Mouse (Mus musculus): ENCODE results near the gene Neurl1b.

Neurl1b gene

DNA sequence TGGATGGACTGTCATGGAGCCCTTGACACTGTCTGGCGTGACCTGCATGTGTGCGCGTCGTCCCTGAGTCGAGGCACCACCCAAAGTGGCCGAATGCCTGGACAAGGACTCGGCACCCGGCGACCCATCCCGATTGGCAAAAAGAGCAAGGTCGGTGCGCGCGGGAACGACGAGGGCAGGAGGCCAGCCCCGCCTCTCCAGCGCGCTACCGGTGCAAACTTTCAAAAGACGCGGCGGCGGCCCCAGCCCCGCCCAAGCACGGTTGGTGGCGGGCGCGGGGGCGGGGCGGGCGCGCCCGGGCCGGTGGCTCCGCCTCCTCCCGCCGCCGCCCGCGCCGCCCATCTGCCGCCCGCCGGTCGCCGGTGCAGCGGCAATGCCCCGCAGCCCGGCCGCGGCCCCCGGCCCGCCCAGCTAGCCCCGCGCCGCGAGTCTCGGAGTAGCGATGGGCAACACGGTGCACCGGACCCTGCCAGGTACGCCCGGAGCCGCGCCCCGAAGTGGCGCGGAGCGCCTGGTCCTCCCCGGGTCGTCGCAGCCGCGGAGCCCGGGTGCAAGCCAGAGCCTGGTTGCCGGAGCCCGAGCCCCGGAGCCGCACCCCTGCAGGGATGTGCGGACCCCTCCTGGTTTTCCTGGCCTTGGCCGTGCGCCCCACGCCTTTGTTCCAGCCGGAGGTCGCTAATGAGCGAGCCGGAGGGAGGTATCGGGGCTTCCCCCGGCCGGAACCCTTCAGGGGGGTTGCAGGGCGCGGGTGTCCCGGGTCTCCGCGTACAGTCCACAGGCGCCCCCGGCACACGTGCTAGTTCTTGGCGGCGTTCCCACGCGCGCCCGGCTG is at the start of gene Neurl1b:
TSS of gene Neurl1b (plus strand) at position 307 of the 832 bp plus-strand sequence.
- no peak for ATAC-seq (ENCODE audit: insufficient number of reproducible peaks, low FRiP score, low TSS enrichment)

DNA sequence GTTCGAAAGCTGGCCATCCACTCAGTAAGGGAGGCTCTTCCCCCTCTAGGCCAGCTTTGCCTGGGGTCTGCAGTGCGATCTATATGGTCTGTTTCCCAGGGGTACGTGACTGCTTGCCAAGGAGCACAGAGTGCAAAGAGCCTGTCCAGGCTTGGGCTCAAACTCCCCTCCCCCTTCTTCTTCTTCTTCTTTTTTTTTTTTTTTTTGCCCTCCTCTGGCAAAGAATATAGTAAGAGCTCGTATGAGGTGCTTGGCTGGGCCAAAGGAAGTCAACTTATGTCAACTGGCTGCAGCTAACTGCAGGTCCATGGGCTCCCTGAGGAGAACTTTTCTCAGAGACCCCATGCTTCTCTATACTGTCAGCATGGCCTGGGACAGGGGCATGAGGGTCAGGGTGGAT is 47.8 kb upstream of the Neurl1b start:
- ATAC-seq (ENCODE audit: insufficient number of reproducible peaks, low FRiP score, low TSS enrichment) = no peak

DNA sequence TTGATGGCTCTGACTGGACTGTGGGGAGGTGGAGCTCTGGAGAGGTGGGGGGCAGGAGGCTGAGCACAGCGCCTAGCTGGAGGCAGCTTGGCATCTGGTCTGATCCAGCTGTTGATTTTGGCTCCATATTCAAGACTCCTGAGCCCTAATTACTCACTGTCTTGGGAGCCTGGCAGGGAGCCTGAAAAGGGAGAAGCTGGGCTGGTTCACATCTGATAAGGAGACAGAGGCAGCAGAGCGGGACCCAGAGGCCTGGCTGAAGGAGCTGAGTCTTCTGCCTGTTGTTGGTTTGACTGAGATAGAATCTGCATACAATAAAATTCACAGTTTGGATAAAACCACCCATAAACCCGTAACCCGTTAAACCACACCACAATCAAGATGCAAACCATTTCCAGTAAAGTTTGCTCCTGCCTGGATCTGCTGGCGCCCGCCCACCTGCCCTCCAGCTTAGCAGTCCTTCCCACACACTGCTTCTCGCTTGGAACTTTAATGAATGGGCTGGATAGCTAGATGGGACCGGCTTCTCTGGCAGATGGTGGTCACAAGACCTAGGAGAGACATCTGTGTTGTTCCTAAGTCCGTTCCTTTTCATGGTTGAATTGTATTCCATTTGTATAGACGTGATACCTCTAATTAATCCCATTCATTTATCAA is 46.2 kb upstream of the Neurl1b start:
- no peak for ATAC-seq (ENCODE audit: insufficient number of reproducible peaks, low FRiP score, low TSS enrichment)

DNA sequence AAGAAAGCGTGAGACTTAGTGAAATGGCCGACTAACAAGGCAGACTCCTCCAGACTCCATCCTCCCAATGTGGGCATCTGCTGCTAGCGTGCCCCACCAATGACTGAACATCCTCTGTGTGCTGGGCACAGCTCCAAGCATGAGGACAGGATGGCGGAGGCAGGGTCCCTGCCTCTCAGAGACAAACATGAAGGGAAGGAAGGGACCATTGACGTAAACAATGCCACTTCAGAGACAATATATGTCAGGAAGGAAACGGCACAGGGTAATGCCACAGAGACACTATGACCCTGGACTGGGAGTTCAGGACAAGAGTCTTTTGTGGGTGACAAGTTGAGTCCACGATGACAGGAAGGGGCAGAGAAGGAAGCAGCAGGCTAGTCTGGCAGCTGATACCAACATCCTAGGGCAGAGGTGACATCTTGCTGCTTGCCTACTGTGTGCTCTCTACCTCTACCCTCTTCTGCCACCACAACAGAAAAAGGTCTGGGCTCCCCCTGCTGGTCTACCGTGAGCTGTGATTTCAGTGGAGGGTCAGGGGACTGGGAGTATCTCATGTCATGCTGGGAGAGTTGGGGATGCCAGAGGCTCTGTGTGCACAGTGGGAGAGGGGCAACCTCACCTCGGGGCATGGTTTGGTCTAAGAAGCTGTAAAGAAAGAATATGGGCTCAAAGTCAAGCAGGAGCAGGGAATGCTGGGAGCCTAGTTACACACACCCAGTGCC is 43.9 kb upstream of the Neurl1b start:
- no peak for ATAC-seq (ENCODE audit: insufficient number of reproducible peaks, low FRiP score, low TSS enrichment)

DNA sequence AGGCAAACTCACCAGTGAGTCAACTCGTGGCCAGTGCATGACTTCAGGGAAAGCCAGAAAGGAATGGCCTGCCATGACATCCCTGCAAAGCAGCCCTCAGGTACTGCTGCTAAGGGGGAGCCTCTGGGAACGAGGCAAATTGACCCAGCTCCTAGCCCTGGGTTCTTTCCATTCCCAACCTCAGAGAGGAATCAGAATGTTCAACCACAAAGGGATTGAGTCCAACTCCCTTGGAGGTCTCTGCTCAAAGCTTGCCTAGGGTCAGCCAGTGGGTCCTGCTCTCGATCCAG is 43.4 kb upstream of the Neurl1b start:
- no peak for ATAC-seq (ENCODE audit: insufficient number of reproducible peaks, low FRiP score, low TSS enrichment)

DNA sequence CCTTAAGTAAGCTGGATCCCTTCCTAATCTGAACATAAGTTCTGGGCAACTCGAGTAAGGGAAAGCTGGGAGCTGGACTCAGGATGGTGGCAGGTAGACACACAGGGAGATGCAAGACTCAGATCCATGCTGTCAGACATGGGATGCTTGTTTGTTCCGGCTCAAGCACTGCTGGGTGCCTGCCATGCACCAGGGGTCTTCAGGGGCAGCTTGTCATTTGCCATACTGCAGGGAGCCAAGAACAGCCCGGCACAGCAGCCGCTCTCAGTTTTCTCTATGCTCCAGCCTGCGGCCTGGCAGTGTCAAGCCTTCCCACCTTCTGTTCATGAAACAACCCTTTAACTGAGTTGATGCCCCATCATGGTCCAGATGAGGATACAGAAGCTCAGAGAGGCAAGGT is 41.4 kb upstream of the Neurl1b start:
- no peak for ATAC-seq (ENCODE audit: insufficient number of reproducible peaks, low FRiP score, low TSS enrichment)

DNA sequence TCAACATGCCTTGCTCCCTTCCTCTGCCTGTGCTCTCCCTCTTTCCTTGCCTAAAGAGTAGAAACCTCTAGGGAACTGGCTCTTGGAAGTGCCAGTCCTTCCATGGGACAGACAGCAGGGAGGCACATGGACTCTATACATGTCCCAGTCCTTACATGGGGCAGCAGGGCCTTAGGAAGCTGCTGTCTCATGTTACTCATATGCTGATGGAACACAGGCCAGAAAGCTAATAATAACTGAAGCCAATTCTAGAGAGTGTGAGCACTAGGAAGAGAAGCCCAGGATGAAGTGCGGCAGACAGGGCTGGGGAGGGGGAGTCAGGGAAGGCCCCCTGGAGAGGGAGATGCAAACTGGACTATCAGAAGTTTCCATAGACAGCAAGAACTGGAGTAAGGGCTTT is 38.2 kb upstream of the Neurl1b start:
- no peak for ATAC-seq (ENCODE audit: insufficient number of reproducible peaks, low FRiP score, low TSS enrichment)

DNA sequence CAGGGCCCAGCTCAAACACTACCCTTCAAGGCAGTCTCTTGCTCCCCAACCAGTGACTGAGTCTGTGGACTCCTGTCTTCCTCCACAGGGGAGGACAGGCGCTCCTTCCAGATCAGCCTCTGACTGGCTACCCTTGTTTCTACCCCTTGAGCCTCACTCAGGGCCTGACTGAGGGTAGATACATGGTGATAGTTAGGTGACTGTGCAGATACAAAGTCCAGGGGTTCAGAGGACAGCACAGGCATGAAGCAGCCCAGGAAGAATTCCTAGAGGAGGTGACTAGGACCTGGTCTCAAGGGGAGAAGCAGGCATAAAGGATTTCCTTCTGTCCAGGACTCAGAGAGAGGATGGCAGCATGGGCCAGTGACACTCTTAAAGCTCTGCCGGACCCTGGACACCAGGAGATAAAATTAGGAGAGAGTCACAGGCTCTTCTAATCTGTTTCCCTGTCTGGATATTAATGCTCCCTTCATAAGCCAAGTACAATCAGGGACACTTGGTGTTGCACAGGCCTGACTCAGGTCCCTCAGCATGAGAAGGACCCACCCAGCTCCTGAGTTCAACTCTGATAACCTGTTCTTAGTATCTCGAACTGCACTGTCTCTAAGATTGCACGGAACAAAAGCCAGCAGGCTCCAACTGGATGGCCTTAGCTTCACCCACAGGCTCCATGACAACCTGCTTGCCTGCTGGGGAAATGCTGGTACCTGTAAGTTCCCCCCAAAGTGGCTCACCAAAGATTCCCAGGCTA is 37.5 kb upstream of the Neurl1b start:
- ATAC-seq (ENCODE audit: insufficient number of reproducible peaks, low FRiP score, low TSS enrichment) = no peak

DNA sequence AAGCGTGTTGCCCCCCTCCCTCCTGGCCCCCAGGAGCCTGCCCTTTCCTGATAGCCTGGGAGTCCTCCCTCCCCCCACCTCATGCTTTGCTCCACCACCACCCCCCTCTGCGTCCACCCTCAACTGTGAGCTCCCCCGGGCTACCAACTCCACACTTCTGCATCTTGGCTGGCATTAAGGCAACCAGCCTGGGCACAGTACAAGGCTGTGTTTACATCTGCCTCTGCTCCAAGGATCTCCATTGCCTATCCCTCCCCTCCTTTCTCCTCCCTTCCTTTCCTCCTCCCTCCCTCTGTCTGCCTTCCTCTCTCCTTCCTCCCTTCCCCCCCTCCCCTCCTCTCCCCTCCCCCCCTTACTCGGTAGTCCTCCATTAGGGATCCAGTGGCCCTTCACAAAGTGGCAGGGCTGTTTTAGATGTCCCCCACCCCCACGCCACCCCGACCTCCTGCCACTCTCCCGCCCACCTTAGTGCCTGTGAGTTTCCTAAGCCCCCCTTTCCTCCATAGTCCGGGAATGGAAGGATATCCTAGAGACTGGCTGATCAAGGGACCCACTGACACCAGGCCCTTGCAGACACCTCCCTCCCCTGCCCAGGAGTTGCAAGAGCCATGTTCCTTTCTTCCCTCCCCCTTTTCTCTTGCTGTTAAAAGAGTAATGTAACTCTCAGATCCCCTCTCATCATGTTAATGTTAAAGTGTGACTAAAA is 34.2 kb upstream of the Neurl1b start:
- no peak for ATAC-seq (ENCODE audit: insufficient number of reproducible peaks, low FRiP score, low TSS enrichment)

DNA sequence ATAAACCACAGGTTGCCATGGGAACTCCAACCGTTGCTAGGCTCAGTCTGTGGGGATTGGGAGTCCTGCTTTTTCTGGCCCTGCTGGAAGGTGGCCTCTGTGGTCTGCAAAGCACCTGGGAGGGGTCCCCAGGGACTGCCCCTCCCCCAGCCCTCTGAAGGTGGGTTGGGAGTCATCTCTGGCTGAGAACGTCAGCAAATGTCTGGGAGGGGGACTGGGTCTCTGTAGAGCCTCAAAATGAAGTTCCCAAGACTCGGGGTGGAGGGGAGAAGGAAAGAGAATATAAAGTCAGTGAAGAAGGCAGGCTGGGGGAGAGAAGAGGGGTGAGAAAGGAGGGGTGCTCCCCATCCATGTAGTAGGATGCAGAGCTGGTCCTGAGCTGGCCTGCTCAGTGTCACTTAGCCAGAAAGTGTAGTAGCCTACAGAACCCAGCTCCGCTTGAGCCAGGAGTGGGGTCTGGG is 33.6 kb upstream of the Neurl1b start:
- no peak for ATAC-seq (ENCODE audit: insufficient number of reproducible peaks, low FRiP score, low TSS enrichment)

DNA sequence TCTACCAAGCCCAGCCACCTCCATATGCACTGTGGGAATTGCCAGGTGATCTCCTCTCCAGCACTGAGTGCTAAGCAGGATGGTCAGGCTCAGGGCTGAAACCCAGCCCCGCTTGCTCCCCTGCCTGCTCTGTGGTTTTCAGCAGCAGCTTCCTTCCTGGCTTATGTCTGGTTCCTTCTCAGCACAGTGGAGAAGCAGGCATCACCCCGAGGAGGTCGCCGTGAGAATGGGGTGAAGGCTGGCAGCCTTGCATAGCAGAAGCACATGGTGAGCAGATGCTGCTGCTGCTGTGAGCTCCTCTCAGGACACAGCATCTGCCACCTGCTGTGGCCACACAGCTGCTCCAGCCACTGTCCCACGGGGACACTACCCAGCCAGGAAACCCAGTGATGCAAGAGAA is 33.0 kb upstream of the Neurl1b start:
- no peak for ATAC-seq (ENCODE audit: insufficient number of reproducible peaks, low FRiP score, low TSS enrichment)

DNA sequence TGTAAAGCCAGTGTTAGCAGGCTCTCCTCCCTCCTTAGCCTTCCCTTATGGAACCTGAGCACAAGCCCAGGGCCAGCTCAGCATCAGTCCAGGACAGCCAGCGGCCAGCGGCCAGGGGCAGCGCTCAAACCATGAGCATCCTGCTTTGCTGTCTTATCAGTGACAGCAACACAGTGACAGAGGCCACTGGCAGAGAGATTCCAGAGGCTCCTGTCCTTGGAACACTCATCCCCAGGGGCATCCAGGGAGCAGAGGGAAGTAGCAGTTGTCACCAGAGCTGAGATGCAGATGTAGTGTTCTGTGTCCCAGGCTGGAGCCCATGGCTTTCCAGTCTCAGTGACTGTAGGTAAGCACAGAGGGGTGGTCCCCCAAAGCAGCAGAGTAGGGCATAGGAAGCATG is 32.5 kb upstream of the Neurl1b start:
- no peak for ATAC-seq (ENCODE audit: insufficient number of reproducible peaks, low FRiP score, low TSS enrichment)

DNA sequence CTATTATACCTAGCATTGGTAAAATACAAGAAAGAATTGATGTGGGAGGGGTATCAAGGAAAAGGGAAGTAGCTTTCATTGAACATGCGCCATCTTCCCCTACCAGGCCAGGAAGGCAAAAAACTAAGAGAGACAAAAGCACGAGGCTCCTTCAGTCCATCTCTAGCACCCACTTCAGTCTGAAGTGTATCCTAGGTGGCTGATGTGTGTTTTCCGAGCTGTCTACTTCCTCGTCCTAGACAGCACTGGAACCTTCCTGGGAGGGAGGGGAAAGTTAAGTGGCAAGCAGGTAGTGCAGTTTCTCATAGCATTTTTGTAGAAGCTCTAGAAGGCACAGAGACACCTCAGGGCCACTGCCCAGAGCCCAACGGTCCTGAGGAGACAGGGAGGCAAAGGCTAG is 31.9 kb upstream of the Neurl1b start:
- no peak for ATAC-seq (ENCODE audit: insufficient number of reproducible peaks, low FRiP score, low TSS enrichment)

DNA sequence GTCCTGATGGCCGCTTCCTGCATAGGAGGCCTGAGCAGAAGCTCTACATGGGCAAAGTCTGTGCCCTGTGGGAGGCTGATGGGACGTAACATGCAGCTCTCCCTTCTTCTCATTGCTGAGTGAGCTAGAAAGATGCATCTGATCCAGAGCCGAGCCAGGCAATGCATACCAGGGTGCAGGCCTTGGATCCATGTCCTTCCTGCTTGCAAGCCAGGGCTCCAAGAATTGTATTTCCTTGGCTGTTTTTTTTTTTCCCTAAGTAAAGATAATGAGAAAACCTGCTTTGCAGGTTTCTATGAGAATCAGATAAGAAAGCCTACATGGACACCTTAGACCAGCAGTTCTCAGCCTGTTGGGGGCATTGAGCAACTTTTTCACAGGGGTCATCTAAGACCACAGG is 30.5 kb upstream of the Neurl1b start:
- no peak for ATAC-seq (ENCODE audit: insufficient number of reproducible peaks, low FRiP score, low TSS enrichment)

DNA sequence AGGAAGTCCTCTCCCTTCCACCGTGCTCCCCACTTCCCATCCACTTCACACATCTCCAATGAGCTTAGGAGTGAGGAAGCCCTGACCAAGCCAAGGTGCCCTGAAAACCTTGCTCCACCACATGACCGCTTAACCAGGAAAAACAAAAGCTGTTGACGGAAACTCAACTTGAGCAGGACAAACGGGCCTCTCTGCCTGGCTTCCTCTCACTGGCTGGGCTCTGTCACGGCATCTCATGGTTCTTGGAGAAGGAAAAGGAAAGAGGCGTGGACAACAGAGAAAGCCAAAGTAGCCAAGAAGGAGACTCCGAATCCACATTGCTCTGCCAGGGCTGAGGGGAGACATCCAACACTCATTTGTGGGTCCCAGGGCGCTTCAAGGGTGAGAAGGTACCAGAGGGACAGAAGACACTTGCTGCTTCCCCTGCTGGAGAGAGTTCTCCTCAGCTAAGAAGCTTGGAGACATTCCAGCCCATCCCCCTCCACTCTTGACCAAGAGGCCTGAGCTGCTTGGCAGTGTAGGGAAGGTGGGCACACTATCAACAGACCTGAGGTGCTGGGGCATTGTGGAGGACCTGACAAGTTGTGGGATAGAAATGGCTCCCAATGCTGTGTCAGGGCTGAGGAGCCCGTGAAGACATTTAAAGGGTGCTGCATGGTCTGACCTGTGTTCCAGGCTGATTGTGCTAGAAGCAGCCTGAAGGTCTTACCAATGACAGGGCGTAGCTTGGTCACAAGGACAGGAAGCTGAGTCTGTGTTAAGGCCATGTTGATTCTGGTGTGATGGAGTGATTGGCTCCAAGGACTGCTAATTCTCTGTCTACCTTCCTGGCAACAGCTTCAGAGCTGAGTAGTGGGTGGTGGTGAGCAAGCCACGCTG is 29.1 kb upstream of the Neurl1b start:
- no peak for ATAC-seq (ENCODE audit: insufficient number of reproducible peaks, low FRiP score, low TSS enrichment)

DNA sequence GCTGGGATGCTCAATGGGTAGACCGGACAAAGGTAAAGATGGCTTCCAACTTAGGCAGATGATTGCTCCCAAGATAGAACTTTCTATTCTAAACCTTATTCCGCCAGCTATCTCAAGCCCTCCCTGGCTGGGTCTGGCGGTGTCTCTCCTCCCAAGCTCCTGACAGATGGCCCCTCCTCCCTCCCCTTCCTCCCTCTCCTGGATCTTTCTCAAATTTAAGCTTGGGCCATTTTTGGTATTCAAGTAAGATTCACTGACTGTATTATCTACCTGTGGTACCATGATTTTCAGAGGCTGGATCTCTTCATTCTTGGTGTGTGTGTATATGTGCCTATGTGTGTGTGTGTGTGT is 28.5 kb upstream of the Neurl1b start:
- ATAC-seq (ENCODE audit: insufficient number of reproducible peaks, low FRiP score, low TSS enrichment) = no peak

DNA sequence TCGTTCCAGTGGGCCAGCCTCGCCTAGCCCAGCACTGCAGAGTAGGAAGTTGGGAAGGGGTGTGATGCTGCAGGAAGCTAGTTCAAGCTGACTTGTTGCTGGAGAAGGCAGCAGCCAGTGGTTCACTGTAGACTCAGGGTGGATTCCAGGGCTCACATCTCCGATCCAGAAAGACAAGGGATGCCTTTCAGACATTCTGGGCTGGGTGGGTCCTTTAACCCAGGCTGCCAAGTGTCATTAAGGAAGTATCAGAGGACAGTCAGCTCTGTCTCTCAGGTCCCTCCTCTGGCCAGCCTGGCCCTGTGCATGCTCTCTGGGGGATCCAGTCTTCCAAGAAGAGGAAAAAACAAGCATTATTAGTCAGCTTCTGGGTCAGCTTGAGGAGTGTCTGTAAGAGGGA is 26.5 kb upstream of the Neurl1b start:
- ATAC-seq (ENCODE audit: insufficient number of reproducible peaks, low FRiP score, low TSS enrichment) = no peak

DNA sequence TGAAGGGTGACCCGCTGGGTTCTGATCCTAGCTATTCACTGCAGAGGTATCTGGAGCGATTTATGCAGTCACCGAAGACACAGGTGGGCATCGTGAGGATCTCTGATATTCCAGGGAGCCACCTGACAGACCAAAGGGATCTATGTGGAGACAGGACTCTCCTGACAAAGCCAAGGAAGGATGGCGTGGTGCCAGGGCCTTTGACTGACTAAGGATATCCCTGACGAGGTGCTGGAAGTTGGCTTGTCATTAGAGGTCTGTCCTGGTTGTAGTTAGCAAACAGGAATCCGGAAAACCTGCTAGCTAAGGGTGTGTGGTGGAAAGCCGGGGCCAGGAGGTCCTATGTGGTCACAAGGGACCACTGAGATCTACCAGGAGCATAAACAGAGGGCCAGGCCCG is 25.4 kb upstream of the Neurl1b start:
- ATAC-seq (ENCODE audit: insufficient number of reproducible peaks, low FRiP score, low TSS enrichment) = no peak

DNA sequence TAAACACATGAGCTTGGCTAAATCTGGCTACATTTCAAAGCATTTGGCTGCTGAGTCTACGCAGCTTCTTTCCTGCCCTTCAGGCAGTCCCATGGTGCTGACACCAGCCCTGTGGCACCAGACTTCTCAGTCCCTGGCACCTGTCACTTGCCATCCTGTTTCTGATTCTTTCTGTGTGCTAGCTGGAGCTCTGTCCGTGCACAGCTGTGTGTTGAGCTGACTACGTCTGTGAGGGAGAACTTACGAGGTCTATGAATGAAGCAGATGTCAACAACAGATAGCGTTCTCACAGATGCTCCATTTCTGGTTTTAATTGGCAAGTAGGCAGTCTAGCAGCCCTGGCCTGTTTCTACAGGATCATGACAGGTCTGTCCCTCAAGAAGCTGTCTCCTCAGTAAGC is 24.0 kb upstream of the Neurl1b start:
- no peak for ATAC-seq (ENCODE audit: insufficient number of reproducible peaks, low FRiP score, low TSS enrichment)

All from cerebellum, adult (tissue).